Mouse (Mus musculus) olfactory bulb, adult 2 months (tissue): ENCODE measurements around the gene Orm3.

Experiments used
- CTCF ChIP-seq: fragments of 200-500 bp; IDR thresholded peaks from 2 replicates; pipeline ENCODE4 v1.5.1; 2012; ENCODE audit warnings: low read depth, mild to moderate bottlenecking, low read length, moderate library complexity; ENCODE audit not compliant: insufficient read depth
- POLR2A ChIP-seq: fragments of 200-500 bp; IDR thresholded peaks from 2 replicates; pipeline ENCODE4 v1.6.1; 2012; ENCODE audit warnings: mild to moderate bottlenecking, low read depth, low read length, moderate library complexity; ENCODE audit not compliant: insufficient read depth

DNA sequence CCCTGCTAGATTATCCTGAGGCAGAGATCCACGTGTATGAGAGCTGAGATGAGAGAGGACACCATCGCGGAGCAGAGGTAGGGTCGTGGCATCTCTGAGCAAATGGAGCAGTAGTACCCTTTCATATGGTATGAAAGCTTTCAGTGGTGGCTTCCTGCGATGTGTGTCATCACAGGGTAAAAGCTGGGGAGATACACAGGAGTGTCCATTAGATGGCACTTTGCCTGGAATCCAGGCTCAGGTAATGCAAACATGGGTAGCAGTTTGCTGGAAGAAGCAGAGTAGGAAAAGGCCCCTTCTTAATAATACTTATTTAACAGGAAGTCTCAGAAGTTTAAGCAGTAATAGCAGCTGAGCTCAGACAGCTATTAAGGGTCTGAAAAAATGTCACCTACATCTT lies 41.9 kb upstream of the Orm3 start:
- TF ChIP-seq CTCF = no peak
- TF ChIP-seq POLR2A = no peak
